Mouse (Mus musculus) ZHBTc4 (cell line): ENCODE results near the gene Ssbp4.

Experiments used
- DNase-seq: peaks from one replicate; pipeline ENCODE4 v3.0.0-alpha.2; 2011; ENCODE audit warnings: low read depth, low spot score

The Ssbp4 gene

DNA sequence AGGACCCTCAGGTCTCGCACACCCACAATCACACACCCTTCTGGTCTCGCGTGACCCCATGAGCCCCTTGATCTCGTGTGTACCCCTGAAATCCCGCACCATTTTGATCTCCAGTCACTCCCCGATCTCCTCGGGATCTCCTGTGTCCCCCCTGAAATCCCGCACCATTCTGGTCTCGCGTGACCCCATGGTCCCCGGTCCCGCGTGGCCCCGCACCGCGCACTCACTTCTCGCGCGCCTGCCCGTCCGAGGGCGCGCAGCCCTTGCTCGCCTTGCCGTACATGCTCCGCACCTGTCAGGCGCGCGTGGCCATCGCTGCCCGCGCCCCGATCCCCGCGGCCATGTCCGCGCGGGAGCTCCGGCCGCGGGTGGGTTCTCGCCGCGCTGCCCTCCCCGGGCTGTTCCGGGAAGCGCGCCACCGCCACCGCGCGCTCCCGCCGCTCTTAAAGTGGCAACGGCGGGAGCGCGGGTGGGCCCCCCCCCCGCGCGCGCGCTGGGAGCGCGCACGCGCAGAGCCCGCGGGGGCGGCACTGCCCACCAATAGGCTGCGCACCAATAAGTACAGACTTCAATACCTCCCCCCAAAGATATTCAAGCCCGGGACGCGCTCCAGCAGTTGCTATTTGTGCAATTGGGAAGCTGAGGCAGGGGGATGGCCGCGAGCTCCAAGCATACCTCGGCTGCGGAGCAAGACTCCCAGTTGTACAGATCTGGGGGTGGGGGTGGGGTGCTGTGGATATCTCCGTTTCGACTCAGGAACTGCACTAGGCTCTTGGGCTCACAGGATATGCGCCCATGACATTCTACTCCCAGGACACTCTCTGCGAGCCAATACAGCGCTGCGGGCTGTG is 549 bp downstream of the Ssbp4 start:
- DNase-seq: peak; percentile 83

DNA sequence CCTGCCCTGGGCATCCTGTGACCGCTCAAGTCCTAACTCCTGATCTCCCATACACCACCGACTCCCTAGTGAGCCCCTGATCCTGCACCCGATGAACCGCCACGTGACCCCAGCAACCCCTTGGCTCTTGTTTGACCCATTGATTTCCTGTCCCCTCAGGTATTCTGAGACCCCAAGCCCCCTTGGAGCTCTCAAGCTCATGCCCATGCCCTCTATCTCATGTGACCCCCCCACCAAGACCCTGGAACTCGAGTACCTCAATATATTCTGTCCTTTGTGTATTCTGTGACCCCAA is 1.1 kb downstream of the Ssbp4 start:
- DNase-seq: peak; percentile 44

DNA sequence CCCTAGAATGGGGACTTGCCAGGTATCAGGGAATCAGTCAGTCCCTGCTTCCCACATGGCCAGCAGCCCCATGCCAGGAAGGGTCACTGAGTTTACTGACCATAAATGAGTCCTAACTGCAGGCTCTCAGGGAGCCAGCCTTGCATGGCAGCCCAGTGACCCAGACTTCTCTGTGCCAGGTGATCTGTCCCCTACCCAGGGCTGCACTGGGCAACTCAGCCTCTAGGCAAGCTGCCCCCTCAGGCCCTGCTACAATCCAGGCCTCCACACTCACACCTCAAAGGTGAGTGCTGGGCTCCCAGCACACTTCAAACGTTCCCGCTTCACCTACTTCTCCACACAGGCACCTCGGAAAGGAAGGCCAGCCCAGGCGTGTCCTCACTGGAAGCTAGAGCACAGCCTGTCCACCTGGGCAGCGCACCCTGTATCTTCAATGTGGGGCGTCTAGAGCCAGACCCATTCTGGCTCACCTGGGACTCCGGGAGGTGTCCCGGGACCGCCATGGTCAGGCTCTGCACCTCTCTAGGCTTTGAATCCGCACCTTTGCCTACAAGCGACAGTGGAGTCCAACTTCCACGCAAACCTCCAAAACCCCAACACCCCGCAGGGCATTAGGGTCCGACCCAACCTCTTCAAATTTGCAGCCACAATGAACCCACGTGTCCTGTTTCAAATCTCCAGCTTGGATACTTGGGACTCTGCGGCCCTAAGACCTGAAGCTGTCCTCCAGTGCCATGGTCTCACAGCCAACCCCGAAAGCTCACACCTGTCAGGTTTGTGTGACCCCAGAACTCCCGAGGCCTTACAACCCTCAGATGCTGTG is 1.7 kb downstream of the Ssbp4 start:
- DNase-seq: no peak

DNA sequence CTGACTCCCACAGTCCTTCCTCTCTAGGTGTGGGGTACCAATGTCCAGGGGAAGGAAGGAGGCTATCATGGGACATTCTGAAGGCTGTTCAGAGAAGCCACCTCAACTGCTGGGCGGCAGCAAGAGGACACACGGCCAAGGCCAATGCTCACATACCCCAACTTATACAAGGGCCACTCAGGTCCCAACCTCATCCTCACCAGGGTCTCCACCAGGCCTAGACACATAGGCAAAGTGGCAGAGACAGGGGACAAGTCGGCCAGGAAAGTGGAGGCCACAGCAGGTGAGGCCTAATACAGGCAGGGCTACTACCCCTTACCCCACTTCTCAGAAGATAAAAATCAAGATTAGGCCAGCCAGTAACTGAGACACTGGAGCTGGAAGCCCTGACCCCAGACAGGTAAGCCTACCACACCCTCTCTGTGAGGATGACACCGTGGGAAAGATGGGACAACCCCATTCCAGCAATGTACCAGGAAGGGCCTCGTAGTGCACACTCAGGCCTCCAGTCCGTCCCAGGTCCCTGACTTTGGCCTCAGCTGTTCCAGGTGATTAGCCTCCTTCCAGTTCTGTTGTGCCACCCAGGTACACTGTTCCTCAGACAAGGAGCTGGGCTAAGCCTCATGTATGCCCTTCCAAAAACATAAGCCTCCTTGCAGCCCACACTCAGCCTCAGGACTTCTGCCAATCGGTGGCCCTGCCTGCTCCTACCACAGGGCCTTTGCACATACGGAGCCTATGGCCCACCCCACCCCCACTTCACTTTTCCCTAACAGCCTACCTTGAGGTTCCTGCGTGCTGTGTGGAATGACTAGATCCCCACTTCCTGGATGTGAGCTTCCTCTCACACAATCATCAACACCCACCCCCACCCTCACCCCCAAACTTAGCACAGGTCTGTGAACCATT is 2.5 kb downstream of the Ssbp4 start:
- no peak for DNase-seq

DNA sequence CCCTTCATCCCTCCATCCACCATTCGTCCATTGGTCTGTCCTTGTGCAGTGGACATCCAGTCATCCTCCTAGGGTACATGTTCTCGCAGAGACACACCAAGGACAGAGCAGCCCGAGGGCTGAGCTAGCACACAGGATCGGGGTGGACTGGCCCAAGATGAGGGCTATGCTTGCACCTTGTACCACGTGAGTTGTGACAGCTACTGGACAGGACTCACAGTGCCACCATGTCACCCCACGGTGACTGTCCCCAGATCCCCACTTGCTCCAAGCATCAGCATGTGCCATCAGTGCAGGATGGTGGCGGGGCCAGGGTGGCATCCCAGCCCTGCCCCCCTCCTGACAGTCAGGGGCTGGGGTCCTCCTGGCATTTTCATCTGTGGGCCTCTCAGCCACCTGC is 4.1 kb downstream of the Ssbp4 start:
- no peak for DNase-seq

DNA sequence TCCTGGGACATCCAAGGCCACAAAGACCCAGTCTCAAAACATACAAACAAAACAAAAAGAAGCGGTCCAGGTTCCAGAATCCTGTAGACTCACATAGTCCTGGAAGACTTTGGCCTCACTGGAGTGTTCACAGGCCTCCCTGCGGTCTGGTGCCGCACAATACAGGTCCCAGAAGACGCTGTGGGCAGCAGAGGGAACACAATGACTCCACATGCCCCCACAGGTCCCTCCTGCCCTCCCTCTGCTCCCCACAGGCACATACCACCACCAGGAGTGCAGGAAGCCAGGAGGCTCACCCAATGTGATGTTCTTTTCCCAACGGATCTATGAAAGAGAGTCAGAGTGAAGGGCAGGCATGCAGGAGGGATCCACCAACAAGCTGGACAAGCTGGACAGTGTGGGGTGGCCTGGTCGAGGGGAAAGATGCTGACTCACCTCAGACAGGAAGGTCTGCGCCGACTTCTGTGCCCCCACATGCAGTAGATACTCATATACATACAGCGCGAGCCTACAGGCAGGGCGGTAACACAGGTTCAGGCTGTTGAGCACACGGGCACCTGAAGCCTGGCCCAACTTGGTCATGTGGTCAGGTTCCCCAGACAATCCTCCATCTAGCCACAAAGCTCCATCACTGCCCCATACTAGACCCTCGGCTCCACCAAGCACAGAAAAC is 6.4 kb downstream of the Ssbp4 start:
- no peak for DNase-seq

DNA sequence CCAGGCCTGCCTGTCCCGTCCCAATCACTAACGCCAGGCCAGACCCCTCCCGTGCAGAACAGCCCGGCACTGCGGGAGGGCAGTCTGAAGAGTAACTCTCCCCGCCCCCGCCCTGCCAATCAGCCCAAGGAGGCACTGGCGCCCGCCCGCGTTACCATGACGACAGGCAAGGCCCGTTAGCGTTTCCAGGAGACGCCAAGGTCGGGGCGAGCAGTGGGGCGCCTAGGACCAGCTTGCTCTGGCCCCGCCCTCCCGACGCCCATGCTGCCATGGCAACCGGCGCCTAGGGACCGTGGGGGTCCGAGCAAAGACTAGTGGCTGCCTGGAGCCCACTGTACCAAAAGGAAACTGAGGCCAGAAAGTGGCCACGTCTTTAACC is 7.4 kb downstream of the Ssbp4 start:
- peak; percentile 96 for DNase-seq

DNA sequence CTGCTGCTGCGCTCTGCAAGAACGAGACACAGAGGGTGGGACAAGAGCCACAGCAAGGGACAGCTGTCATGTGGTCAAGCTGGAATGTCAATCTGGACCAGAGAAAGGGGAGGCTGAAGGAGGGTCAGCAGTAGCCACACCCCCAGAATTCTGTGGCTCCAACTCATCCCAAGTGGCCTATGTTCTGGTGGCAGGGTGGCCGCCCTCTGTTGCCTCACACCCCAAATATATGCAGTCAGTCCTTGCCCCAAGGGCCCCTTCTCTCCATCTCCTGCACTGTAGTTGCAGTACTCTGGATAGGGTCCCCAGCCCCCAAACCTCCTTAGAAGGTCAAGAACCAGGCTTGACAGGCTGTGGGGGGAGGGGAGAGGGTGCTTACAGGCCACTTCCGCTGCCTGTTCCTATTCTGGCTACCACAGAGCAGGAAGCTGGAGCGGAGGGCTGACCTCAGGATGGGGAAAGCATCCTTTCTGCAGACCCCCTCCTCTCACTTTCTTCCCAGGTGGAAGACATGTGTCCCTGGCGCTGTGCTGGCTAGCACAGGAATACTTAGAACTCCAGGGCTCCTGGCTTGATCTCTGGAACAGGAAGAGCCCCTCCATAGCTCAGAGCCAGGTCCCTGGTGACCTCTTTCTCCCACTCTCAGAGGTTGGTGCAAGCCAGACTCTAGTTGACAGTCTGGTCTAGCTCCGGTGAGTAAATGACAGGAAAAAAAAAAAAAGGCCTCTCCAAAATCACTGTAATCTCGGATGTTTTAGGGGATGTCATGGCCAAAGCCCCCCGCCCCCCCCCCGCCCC is 8.0 kb downstream of the Ssbp4 start:
- DNase-seq: no peak

DNA sequence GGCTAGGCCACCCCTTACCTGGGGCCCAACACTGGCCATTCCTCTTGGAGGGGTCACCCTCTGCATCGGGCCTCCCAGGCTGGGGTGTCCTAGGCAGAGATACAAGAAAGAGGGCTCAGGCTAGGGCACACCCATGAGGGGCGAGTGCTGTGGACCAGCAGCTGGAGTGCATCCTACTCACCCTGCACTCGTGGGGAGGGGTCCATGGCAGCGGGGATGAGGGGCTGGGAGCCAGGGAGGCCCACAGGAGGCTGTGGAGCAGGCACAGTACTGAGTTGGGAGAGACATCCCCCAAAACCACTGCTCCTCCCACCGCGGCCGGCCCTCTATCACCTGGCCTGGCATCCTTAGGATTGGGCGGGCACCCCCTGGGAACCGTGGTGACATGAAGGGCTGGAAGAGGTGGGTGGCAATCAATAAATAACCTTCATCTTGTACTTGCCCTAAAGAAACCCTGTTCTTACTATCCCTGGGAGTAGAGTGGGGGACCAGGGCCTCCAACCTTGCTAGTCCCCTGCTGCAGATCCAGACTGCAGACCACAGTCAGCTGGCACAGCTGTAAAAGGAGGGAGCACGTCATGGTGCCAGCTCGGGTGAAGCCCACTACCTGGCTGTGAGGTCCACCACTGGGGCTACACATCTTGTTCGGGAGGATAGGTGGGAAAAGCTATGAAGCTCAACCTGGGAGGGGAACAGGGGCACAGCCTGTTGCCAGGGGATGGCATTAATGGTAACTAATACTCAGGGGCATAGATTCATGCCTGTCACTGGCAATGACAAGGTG is 9.0 kb downstream of the Ssbp4 start:
- no peak for DNase-seq

DNA sequence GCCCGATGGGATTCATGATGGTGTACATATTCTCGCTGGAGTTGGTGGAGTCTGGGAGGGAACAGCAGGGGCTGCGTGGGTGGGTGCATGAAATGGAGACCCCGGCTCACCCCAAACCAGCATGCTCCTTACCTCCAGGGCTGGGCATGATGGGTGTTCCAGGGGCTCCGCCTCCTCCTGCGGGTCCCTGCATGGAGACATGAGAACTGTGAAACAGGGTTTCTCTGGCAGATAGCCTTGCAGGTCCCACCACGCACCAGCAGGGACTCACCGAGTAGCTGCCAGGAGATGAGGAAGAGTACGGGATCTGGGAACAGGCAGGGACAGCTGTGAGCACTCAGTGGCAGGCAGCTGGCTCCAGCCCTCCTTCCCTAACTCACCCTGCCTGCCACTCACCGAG is 9.9 kb downstream of the Ssbp4 start:
- peak; percentile 80 for DNase-seq

DNA sequence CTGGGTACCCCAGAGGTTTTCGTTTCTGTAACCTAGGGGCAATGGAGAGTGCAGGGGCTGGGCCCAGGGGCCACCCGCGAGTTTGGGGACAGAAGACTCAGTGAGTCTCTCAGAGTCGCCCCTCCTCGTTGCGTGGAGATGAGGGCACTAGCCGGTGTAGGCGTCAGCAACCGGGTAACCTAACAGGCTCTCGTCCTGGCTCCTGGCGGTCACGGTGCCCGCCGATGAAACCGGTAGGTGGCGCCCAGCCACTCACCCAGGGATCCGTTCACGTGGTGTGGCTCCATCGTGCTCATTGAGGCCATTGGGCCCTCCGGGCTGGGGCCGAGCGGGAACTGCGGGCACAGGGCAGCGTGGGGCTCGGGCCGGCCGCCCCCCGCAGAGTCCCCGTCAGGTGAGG is 10.4 kb downstream of the Ssbp4 start:
- DNase-seq: peak; percentile 90

DNA sequence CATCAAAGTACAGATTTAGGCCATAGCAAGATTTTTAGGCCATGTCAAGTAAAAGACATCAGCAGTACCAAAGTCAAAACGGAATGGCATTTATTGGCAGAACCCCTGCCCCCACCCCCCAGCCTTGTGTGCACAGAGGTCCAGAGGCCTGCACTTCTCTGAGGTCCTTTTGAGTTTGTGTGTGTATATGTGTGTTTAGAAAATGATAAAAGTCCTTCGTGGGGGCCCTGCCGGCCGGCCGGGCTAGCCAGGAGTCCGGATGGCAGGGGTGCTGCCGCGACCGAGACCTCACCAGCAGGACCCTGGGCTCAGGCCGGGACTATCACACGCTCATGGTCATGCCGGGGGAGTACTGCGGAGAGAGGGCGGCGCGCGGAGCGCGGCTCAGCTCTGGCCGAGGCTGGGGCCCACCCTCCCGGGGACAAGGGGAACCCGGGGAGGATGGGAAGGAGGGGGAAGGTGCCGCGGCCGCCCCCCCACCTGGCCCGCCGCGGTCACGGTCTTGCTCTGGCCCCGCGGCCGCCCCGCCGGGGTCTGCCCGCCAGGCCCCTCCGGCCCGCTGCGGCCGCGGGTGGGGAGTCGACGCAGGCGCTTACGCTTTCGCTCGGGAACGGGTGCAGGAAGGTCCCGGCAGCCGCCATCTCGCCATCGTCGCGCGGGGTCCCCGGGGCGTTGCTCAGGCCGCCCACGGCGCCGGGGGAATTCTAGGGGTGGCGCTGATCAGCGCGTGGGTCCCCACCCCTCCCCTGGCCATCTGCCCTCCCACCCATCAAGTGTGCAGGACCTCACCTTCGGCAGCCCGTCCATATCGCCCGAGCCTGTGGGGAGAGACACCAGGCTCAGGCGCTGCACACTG is 11.0 kb downstream of the Ssbp4 start:
- no peak for DNase-seq

DNA sequence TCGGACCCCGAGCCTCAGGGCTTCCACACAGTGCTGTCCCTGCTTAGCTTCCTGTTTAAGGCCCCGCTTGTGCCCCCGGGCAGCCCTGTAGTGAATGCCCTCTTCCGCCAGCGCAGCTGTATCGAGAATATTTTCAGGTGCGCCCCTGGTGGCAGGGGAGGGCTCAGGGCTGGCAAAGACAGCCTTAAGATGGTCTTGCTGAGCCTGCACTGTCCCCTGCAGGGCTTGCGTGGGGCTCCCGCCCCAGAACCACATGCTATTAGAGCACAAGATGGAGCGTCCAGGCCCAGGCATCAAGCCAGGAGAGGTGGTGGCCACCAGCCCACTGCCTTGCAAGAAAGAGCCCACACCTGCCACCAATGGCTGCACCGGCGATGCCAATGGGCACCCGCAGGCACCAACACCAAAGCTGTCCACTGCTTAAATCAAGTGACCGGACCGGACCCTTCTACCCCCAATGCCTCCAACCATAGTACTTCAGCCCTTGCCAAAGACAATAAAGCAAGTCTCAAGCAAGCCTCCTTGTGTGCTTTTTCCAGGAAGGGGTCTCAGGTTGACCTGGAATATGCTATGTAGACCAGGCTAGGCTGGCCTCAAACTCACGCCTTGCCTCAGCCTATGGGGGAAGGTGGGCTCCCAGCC is 11.8 kb downstream of the Ssbp4 start:
- peak; percentile 70 for DNase-seq

DNA sequence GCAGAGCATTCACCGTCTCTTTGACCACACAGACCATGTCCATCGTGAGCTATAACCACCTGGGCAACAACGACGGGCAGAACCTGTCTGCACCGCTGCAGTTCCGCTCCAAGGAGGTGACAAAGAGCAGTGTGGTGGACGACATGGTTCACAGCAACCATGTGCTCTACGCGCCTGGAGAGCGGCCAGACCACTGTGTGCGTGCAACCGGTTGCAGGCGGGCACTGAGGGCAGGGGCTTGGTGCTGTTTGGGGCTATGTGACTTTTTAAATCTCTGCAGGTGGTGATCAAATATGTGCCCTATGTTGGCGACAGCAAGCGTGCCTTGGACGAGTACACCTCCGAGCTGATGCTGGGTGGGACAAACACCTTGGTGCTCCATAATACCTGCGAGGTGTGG is 12.5 kb downstream of the Ssbp4 start:
- no peak for DNase-seq

DNA sequence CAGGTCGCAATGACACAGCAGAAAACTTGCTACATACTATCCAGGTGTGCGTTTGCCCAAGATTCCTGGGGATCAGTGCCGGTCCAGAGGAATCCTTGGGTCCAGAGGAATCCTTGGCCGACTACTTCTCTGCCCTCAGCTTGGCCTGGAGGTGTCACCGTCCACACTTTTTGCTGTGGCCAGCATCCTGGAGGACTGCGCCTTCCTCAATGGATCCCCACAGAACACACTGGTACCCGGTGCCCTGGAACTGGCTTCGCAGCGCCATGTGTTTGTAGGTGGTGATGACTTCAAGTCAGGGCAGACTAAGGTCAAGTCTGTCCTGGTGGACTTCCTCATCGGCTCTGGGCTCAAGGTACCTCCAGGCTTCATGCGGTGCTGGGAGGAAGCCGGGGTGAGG is 12.9 kb downstream of the Ssbp4 start:
- no peak for DNase-seq

DNA sequence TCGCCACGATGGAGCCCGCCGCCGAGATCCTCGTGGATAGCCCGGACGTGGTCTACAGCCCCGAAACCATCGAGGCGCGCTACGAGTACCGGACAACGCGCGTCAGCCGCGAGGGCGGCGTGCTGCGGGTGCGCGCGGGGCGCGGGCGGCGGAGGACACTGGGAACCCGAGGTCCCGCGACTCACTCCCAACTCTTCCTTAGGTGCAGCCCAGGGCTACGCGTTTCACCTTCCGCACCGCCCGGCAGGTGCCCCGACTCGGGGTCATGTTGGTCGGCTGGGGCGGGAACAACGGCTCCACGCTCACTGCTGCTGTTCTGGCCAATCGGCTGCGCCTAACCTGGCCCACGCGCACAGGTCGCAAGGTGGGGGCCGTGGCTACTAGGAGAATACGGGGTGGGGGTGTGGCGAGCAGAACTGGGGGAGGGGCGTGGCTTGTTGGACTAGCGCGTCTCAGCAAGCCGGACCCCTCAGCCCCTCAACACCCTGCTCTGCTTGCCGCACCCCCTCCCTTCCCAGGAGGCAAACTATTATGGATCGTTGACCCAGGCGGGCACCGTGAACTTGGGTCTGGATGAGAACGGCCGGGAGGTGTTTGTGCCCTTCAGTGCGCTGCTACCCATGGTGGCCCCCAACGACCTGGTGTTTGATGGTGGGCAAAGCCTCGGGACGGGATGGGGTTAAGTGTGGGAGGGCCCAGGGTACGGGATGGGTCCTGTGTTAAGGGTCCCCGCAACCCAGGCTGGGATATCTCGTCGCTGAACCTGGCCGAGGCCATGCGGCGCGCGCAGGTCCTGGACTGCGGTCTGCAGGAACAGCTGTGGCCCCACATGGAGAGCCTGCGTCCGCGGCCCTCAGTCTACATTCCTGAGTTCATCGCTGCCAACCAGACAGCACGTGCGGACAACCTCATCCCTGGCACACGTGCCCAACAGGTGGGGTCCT is 13.8 kb downstream of the Ssbp4 start:
- DNase-seq: peak; percentile 58

DNA sequence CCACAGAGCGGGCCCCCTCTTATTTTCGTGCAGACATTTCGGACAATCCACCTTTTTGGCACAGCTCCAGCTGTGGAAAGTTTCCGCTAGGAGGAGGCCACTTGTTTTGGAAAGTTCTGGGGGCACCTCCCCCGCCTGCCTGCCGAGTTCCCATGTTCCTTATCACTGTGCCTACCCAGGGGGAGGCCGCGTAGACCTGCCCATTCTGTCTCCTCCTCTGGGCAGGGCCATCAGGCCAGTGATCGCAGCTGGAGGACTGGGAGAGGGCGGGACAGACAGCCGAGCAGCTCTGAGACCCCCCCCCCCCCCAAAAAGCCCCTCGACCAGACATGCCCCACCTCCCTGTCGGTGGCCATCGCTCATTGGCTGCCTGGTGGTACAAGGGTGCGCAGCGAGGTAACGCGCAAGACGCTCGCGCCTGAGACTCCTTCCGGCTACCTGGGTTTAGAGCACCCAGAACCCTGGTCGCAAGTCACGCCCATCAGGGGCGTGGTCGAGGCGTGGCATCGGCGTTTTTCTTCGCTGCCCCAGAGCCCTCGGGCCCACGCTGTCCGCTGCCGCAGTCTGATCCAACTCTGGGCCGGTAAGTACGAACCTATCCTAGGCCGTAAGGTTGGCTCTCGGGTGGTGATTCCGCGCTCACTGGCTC is 14.6 kb downstream of the Ssbp4 start, which contains the start of gene Isyna1:
TSS of gene Isyna1 (plus strand) at position 413 of the 649 bp plus-strand sequence.
- peak; percentile 95 for DNase-seq
